Mouse (Mus musculus): Measurements from ENCODE around the gene Gm9747.

Gm9747 gene

GRCm38 (mm10) chr1:82257457-82257856, 24.5 kb downstream of the Gm9747 start:
- DNase-seq (ENCODE audit: low spot score), result no peak

GRCm38 (mm10) chr1:82258331-82258730, 25.4 kb downstream of the Gm9747 start:
- DNase-seq (ENCODE audit: low spot score), result no peak

- DNase-seq (ENCODE audit: low spot score), result no peak
Observed at GRCm38 (mm10) chr1:82260055-82260454, 27.1 kb downstream of the Gm9747 start.

GRCm38 (mm10) chr1:82261053-82261618, 28.2 kb downstream of the Gm9747 start:
- DNase-seq (ENCODE audit: low spot score), result peak; percentile 72

- DNase-seq (ENCODE audit: low spot score), result no peak
Observed at GRCm38 (mm10) chr1:82261638-82262037, 28.7 kb downstream of the Gm9747 start.

GRCm38 (mm10) chr1:82262331-82262730, 29.4 kb downstream of the Gm9747 start:
- DNase-seq (ENCODE audit: low spot score), result no peak

- DNase-seq (ENCODE audit: low spot score), result no peak
Observed at GRCm38 (mm10) chr1:82267547-82267946, 34.6 kb downstream of the Gm9747 start.

- DNase-seq (ENCODE audit: low spot score), result no peak
Observed at GRCm38 (mm10) chr1:82272231-82272630, 39.3 kb downstream of the Gm9747 start.

GRCm38 (mm10) chr1:82273529-82273928, 40.6 kb downstream of the Gm9747 start:
- no peak for DNase-seq (ENCODE audit: low spot score)

GRCm38 (mm10) chr1:82274361-82274760, 41.4 kb downstream of the Gm9747 start:
- DNase-seq (ENCODE audit: low spot score), result no peak

GRCm38 (mm10) chr1:82279768-82280167, 46.9 kb downstream of the Gm9747 start:
- no peak for DNase-seq (ENCODE audit: low spot score)

GRCm38 (mm10) chr1:82281823-82282222, 48.9 kb downstream of the Gm9747 start:
- no peak for DNase-seq (ENCODE audit: low spot score)

GRCm38 (mm10) chr1:82282992-82283611, 50.2 kb downstream of the Gm9747 start:
- peak; percentile 89 for DNase-seq (ENCODE audit: low spot score)

GRCm38 (mm10) chr1:82283901-82284301, 51.0 kb downstream of the Gm9747 start:
- no peak for DNase-seq (ENCODE audit: low spot score)

- no peak for DNase-seq (ENCODE audit: low spot score)
Observed at GRCm38 (mm10) chr1:82284403-82284802, 51.5 kb downstream of the Gm9747 start.

Data from layer of hippocampus, adult 11-12 months (tissue).